Mouse (Mus musculus) hindbrain, embryonic 16.5 days (tissue): Measurements from ENCODE around the gene Mfrp. TPM values are rescaled to one million over a fixed set of nuclear protein-coding genes. Genes with fewer than 3 reads are reported as not detected.

Experiments
- ATAC-seq: fragments of 200-750 bp; cut with Nextera tagmentation; 2 replicates; pipeline ENCODE4 v1.8.0; 2017; ENCODE audit warnings: moderate TSS enrichment, moderate library complexity
- H3K27ac ChIP-seq: fragments of 300-500 bp; sonication (generic); 2 replicates; pipeline ENCODE4 v1.5.1; 2014; ENCODE audit warnings: low read depth, mild to moderate bottlenecking, control low read depth, low read length, moderate library complexity
- H3K27me3 ChIP-seq: fragments of 300-500 bp; sonication (generic); replicated peaks from 2 replicates; pipeline ENCODE4 v1.6.1; 2014; ENCODE audit warnings: low read length; ENCODE audit not compliant: control insufficient read depth, insufficient read depth
- H3K36me3 ChIP-seq: fragments of 300-500 bp; sonication (generic); 2 replicates; pipeline ENCODE4 v1.6.1; 2014; ENCODE audit warnings: mild to moderate bottlenecking, low read length, moderate library complexity, mixed read lengths; ENCODE audit not compliant: control insufficient read depth, insufficient read depth
- H3K4me1 ChIP-seq: fragments of 300-500 bp; sonication (generic); 2 replicates; pipeline ENCODE4 v1.6.1; 2014; ENCODE audit warnings: low read depth, low read length; ENCODE audit not compliant: control insufficient read depth, insufficient read depth
- H3K4me2 ChIP-seq: fragments of 300-500 bp; sonication (generic); 2 replicates; pipeline ENCODE4 v1.6.1; 2014; ENCODE audit warnings: mild to moderate bottlenecking, low read length, control low read depth, moderate library complexity
- H3K4me3 ChIP-seq: fragments of 300-500 bp; sonication (generic); 2 replicates; pipeline ENCODE4 v1.5.1; 2014; ENCODE audit warnings: mild to moderate bottlenecking, low read length, control low read depth, moderate library complexity
- H3K9ac ChIP-seq: fragments of 300-500 bp; sonication (generic); 2 replicates; pipeline ENCODE4 v1.6.1; 2014; ENCODE audit warnings: low read depth, mild to moderate bottlenecking, control low read depth, low read length, moderate library complexity
- H3K9me3 ChIP-seq: fragments of 300-500 bp; sonication (generic); 2 replicates; pipeline ENCODE4 v1.6.1; 2014; ENCODE audit warnings: mild to moderate bottlenecking, low read length, moderate library complexity; ENCODE audit not compliant: control insufficient read depth
- WGBS: fragments of 180-500 bp; shearing (Covaris S2); extraction: QIAGEN DNeasy Blood & Tissue Kit; methylation state at CpG from one replicate; pipeline ENCODE4 v1.1.7; 2014; 5-methylcytosine and 5-hydroxymethylcytosine counted together
- polyA plus RNA-seq: library from polyadenylated mRNA; unstranded; fragments of >200 nt; fragmentation: Nextera tagmentation; extraction: Ambion mirVana; gene quantifications from 2 replicates; pipeline ENCODE4 v1.2.1, GENCODE M21; 2015

Mfrp gene
- polyA plus RNA-seq, 1 experiment from 2014 or later: 0.31 TPM

DNA sequence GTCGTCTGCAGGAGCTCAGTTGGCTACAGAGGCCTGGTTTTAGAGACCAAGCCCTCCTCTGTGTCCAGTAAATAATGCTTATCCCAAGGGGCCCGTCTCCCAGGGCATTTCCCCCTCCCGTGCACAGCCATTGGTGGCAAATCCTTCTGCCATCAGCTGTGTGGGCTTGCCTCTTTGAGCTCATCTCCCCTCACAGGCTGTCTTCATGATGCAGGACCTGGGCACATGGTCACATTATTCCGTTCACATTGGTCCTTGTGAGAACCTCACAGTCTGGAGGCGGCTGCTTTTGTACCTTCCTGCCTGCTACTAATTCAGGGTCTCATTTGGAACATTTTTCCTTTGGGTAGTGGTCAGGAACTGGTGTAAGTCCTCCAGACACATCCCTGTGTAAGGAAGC is 40.4 kb downstream of the Mfrp start:
- WGBS: 78% methylated on average over 5 of the region's 5 CpGs
- Histone ChIP-seq H3K4me1 (no peaks in the 10 kb centered on the region), H3K36me3 (peaks cover 9% of the 10 kb centered on the region)

GRCm38 (mm10) chr9:44143421-44143820 is 41.9 kb downstream of the Mfrp start:
- no peak for ATAC-seq
- Histone ChIP-seq H3K4me1 (no peaks in the 10 kb centered on the region), H3K27me3 (no peaks in the 10 kb centered on the region), H3K9ac (no peak overlapping the region), H3K36me3 (peaks cover 9% of the 10 kb centered on the region), H3K27ac (no peak overlapping the region), H3K9me3 (no peaks in the 10 kb centered on the region), H3K4me2 (no peak overlapping the region), H3K4me3 (no peak overlapping the region)
- 63% methylated on average over 5 of the region's 5 CpGs for WGBS

More for the DNA sequence above, 40.4 kb downstream of the Mfrp start:
- Histone ChIP-seq H3K9ac (no peak overlapping the region), H3K27ac (no peak overlapping the region), H3K27me3 (no peaks in the 10 kb centered on the region), H3K4me2 (no peak overlapping the region), H3K9me3 (no peaks in the 10 kb centered on the region), H3K4me3 (no peak overlapping the region)
- ATAC-seq: no peak

DNA sequence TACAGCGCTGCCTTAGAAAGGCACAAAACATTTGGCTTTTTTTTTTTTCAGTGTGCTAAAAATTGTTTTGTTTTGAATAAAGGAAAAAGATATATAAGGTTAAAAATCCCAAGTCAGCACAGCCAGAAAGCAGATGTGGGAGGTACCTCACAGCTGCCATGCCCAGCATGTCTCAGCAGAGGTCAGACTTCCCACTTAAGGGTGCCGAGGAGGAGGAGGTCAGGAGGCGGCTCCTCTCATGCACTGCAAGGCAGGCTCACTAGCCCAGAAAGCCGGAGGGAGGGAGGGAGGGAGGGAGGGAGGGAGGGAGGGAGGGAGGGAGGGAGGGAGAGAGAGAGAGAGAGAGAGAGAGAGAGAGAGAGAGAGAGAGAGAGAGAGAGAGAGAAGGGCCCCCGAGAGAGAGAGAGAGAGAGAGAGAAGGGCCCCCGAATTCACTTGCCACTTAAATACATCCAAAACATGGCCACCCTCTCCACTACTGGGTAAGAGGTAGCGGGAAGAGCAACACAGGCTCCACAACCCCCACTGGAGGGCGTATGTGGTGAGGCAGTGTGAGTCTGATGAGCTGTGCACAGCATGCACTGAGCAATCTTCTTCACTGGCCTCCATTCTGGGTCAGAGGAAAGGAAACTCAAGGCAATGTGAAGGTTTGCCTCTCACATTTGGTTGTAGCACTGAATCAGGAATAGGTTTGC is 42.6 kb downstream of the Mfrp start:
- H3K27ac ChIP-seq: no peak overlapping the region
- H3K4me2 ChIP-seq: no peak overlapping the region
- no peaks in the 10 kb centered on the region for H3K27me3 ChIP-seq
- no peak overlapping the region for H3K4me3 ChIP-seq
- no peaks in the 10 kb centered on the region for H3K9me3 ChIP-seq
- H3K36me3 ChIP-seq: peaks cover 10% of the 10 kb centered on the region
- H3K9ac ChIP-seq: no peak overlapping the region
- H3K4me1 ChIP-seq: no peaks in the 10 kb centered on the region
- WGBS: 39% methylated on average over 6 of the region's 8 CpGs
- ATAC-seq: no peak

DNA sequence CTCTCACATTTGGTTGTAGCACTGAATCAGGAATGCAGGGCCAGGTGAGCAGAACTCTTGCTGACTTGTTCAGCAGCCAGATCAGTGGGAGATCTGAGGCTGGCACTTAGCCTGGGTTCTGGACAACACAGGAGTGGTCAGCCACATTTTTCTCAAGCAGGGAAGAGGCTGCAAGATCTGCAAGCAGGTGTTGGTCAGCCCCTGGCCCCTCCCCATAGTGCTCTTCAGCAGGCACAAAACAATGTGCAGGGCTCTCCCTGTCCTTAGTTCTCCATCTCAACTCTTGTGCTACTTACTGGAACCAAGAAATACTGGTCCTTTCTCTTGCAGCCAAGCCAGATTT is 43.2 kb downstream of the Mfrp start:
- no peak overlapping the region for H3K4me2 ChIP-seq
- no peaks in the 10 kb centered on the region for H3K27me3 ChIP-seq
- no peaks in the 10 kb centered on the region for H3K4me1 ChIP-seq
- no peak overlapping the region for H3K9ac ChIP-seq
- ATAC-seq: no peak
- H3K27ac ChIP-seq: no peak overlapping the region
- no peaks in the 10 kb centered on the region for H3K9me3 ChIP-seq
- peaks cover 12% of the 10 kb centered on the region for H3K36me3 ChIP-seq
- no peak overlapping the region for H3K4me3 ChIP-seq

DNA sequence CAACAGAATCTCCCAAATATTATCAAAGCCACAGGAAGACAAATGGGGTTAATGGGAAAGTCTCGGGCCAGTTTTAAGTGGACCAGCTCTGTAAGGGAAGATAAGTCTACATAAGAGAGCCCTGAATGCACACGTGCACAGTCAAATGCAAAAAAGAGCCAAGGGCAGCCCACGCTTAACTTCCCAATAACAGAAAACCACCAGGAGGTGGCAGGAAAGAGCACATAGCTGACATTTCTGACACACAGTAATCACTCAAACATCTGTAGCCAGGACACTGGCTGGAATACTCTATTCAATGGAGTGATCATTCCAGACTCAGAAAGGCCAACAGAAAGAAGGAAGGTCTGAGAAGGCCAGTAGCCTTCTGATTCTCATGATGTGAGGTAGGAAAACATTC is 45.8 kb downstream of the Mfrp start:
- no peak overlapping the region for H3K27ac ChIP-seq
- no peaks in the 10 kb centered on the region for H3K4me1 ChIP-seq
- H3K4me2 ChIP-seq: no peak overlapping the region
- H3K9ac ChIP-seq: no peak overlapping the region
- no peak for ATAC-seq
- 70% methylated on average over 3 of the region's 3 CpGs for WGBS
- no peaks in the 10 kb centered on the region for H3K9me3 ChIP-seq
- H3K4me3 ChIP-seq: no peak overlapping the region
- peaks cover 17% of the 10 kb centered on the region for H3K36me3 ChIP-seq
- no peaks in the 10 kb centered on the region for H3K27me3 ChIP-seq

Other genes with a start within 250 kb of the Mfrp start
- 10.2 and 18.7 TPM in 2 replicates for gene Thy1, start 58.3 kb upstream of the Mfrp start, polyA plus RNA-seq
- 12.8 and 18.6 TPM in 2 replicates for gene Usp2, start 34.7 kb upstream of the Mfrp start, polyA plus RNA-seq
- gene C1qtnf5, start 5.5 kb downstream of the Mfrp start, polyA plus RNA-seq: 8.5 and 9.5 TPM in 2 replicates
- 0.14 and 0.24 TPM in 2 replicates for gene Gm49380, start 11.8 kb downstream of the Mfrp start, polyA plus RNA-seq
- 33.0 and 37.8 TPM in 2 replicates for gene Rnf26, start 11.8 kb downstream of the Mfrp start, polyA plus RNA-seq
- 12.3 and 15.3 TPM in 2 replicates for gene Mcam, start 32.7 kb downstream of the Mfrp start, polyA plus RNA-seq
- 17.4 and 20.3 TPM in 2 replicates for gene Cbl, start 132.3 kb downstream of the Mfrp start, polyA plus RNA-seq
- gene Ccdc153, start 138.9 kb downstream of the Mfrp start, polyA plus RNA-seq: not detected in 2 replicates
- 0.38 and 0.40 TPM in 2 replicates for gene Pdzd3, start 149.7 kb downstream of the Mfrp start, polyA plus RNA-seq
- 4.7 and 5.4 TPM in 2 replicates for gene Nlrx1, start 166.9 kb downstream of the Mfrp start, polyA plus RNA-seq
- gene Abcg4, start 186.9 kb downstream of the Mfrp start, polyA plus RNA-seq: 33.7 and 36.2 TPM in 2 replicates
- gene Hinfp, start 203.9 kb downstream of the Mfrp start, polyA plus RNA-seq: 22.3 and 26.6 TPM in 2 replicates
- 23.1 and 27.1 TPM in 2 replicates for gene C2cd2l, start 218.6 kb downstream of the Mfrp start, polyA plus RNA-seq
- 32.5 and 42.6 TPM in 2 replicates for gene Dpagt1, start 224.3 kb downstream of the Mfrp start, polyA plus RNA-seq
- gene H2afx, start 233.0 kb downstream of the Mfrp start, polyA plus RNA-seq: 106 and 143 TPM in 2 replicates
- gene Hmbs, start 242.5 kb downstream of the Mfrp start, polyA plus RNA-seq: 64.0 and 67.4 TPM in 2 replicates